Mouse (Mus musculus): ENCODE results near the gene Ppp4r3a.

- TF ChIP-seq CTCF (IDR thresholded peaks at IDR 0.05; ENCODE audit: low read depth) (no peak), EP300 (IDR thresholded peaks at IDR 0.05; ENCODE audit: low read depth) (no peak)
Measured at GRCm38 (mm10) chr12:101015926-101016325, 67.6 kb downstream of the Ppp4r3a start.
